Mouse (Mus musculus) midbrain, embryonic 11.5 days (tissue): Measurements from ENCODE around the gene Faf1. TPM values are rescaled to one million over a fixed set of nuclear protein-coding genes. Genes with fewer than 3 reads are reported as not detected.

ENCODE experiments used
- ATAC-seq: fragments of 200-750 bp; cut with Nextera tagmentation; 2 replicates; pipeline ENCODE4 v1.8.0; 2017; ENCODE audit warnings: moderate TSS enrichment, moderate library complexity; ENCODE audit not compliant: low FRiP score
- DNase-seq: peaks from one replicate; pipeline ENCODE4 v3.0.0; 2015; ENCODE audit warnings: low spot score; ENCODE audit errors: missing footprints
- H3K27ac ChIP-seq: fragments of 300-500 bp; sonication (generic); 2 replicates; pipeline ENCODE4 v1.5.1; 2014; ENCODE audit warnings: low read depth, low read length
- H3K27me3 ChIP-seq: fragments of 300-500 bp; sonication (generic); 2 replicates; pipeline ENCODE4 v1.6.1; 2014; ENCODE audit warnings: mild to moderate bottlenecking, low read length, moderate library complexity, mixed read lengths; ENCODE audit not compliant: control insufficient read depth, insufficient read depth
- H3K36me3 ChIP-seq: fragments of 300-500 bp; sonication (generic); 2 replicates; pipeline ENCODE4 v1.6.1; 2014; ENCODE audit warnings: mild to moderate bottlenecking, low read length, moderate library complexity, mixed read lengths; ENCODE audit not compliant: control insufficient read depth, insufficient read depth
- H3K4me1 ChIP-seq: fragments of 300-500 bp; sonication (generic); 2 replicates; pipeline ENCODE4 v1.6.1; 2014; ENCODE audit warnings: low read length; ENCODE audit not compliant: control insufficient read depth, insufficient read depth
- H3K4me2 ChIP-seq: fragments of 300-500 bp; sonication (generic); 2 replicates; pipeline ENCODE4 v1.6.1; 2014; ENCODE audit warnings: mild to moderate bottlenecking, moderate library complexity
- H3K4me3 ChIP-seq: fragments of 300-500 bp; sonication (generic); 2 replicates; pipeline ENCODE4 v1.5.1; 2014; ENCODE audit warnings: low read depth, low read length
- H3K9ac ChIP-seq: fragments of 300-500 bp; sonication (generic); 2 replicates; pipeline ENCODE4 v1.6.1; 2014; ENCODE audit warnings: low read length
- H3K9me3 ChIP-seq: fragments of 300-500 bp; sonication (generic); 2 replicates; pipeline ENCODE4 v1.6.1; 2016; ENCODE audit warnings: low read length; ENCODE audit not compliant: control insufficient read depth
- WGBS: fragments of 180-500 bp; shearing (Covaris S2); extraction: QIAGEN DNeasy Blood & Tissue Kit; methylation state at CpG from one replicate; pipeline ENCODE4 v1.1.7; 2014; 5-methylcytosine and 5-hydroxymethylcytosine counted together
- polyA plus RNA-seq: library from polyadenylated mRNA; unstranded; fragments of >200 nt; fragmentation: Nextera tagmentation; extraction: Ambion mirVana; gene quantifications from 2 replicates; pipeline ENCODE4 v1.2.1, GENCODE M21; 2014

Gene Faf1
- polyA plus RNA-seq, 1 experiment from 2014 or later = 42.4 TPM

- Histone ChIP-seq H3K36me3 (no peaks in the 10 kb centered on the region), H3K4me1 (peaks cover 11% of the 10 kb centered on the region), H3K9ac (no peak overlapping the region), H3K27ac (no peak overlapping the region), H3K4me3 (no peak overlapping the region), H3K27me3 (peaks cover 88% of the 10 kb centered on the region), H3K9me3 (no peaks in the 10 kb centered on the region), H3K4me2 (no peak overlapping the region)
- under 1% methylated on average over 9 of the region's 9 CpGs for WGBS
- DNase-seq (peak; percentile 94), ATAC-seq (no peak)
Measured at GRCm38 (mm10) chr4:109986301-109986700, 309.9 kb downstream of the Faf1 start.

- Histone ChIP-seq H3K27ac (no peak overlapping the region), H3K27me3 (peaks cover 85% of the 10 kb centered on the region), H3K4me3 (no peak overlapping the region), H3K4me1 (peaks cover 9% of the 10 kb centered on the region), H3K9me3 (no peaks in the 10 kb centered on the region), H3K4me2 (no peak overlapping the region), H3K36me3 (no peaks in the 10 kb centered on the region), H3K9ac (no peak overlapping the region)
- 2% methylated on average over 13 of the region's 13 CpGs for WGBS
- ATAC-seq = no peak
- peak; percentile 92 for DNase-seq
Measured at GRCm38 (mm10) chr4:109986748-109987355, 310.5 kb downstream of the Faf1 start.

GRCm38 (mm10) chr4:109987560-109988362 is 311.4 kb downstream of the Faf1 start:
- ATAC-seq = no peak; the same call in 1 of the 2 replicates
- Histone ChIP-seq H3K9me3 (no peaks in the 10 kb centered on the region), H3K27me3 (peaks cover 76% of the 10 kb centered on the region), H3K4me1 (peaks cover under 1% of the 10 kb centered on the region), H3K4me2 (no peak overlapping the region), H3K27ac (no peak overlapping the region), H3K4me3 (no peak overlapping the region), H3K36me3 (no peaks in the 10 kb centered on the region), H3K9ac (no peak overlapping the region)
- peak; percentile 95 for DNase-seq
- 2% methylated on average over 20 of the region's 20 CpGs for WGBS

- Histone ChIP-seq H3K27me3 (peaks cover 72% of the 10 kb centered on the region), H3K4me2 (no peak overlapping the region), H3K9ac (no peak overlapping the region), H3K36me3 (no peaks in the 10 kb centered on the region), H3K9me3 (no peaks in the 10 kb centered on the region), H3K27ac (no peak overlapping the region), H3K4me1 (no peaks in the 10 kb centered on the region; the same call in 1 of the 2 replicates), H3K4me3 (no peak overlapping the region)
- ATAC-seq (no peak), DNase-seq (peak; percentile 82)
- WGBS = 8% methylated on average over 5 of the region's 5 CpGs
Measured at GRCm38 (mm10) chr4:109988411-109988810, 312.0 kb downstream of the Faf1 start.

GRCm38 (mm10) chr4:109989213-109989612 is 312.8 kb downstream of the Faf1 start:
- H3K4me2 ChIP-seq = no peak overlapping the region
- no peak overlapping the region for H3K9ac ChIP-seq
- H3K9me3 ChIP-seq = no peaks in the 10 kb centered on the region
- H3K4me1 ChIP-seq = no peaks in the 10 kb centered on the region
- H3K36me3 ChIP-seq = no peaks in the 10 kb centered on the region
- H3K27me3 ChIP-seq = peaks cover 64% of the 10 kb centered on the region
- 39% methylated on average over 6 of the region's 6 CpGs for WGBS
- ATAC-seq (no peak), DNase-seq (peak; percentile 81)
- no peak overlapping the region for H3K4me3 ChIP-seq
- no peak overlapping the region for H3K27ac ChIP-seq

GRCm38 (mm10) chr4:110006044-110006443 is 329.7 kb downstream of the Faf1 start:
- Histone ChIP-seq H3K4me2 (no peak overlapping the region), H3K9ac (no peak overlapping the region), H3K9me3 (no peaks in the 10 kb centered on the region), H3K36me3 (no peaks in the 10 kb centered on the region), H3K4me1 (no peaks in the 10 kb centered on the region), H3K27me3 (no peaks in the 10 kb centered on the region), H3K27ac (no peak overlapping the region), H3K4me3 (no peak overlapping the region)
- 93% methylated on average over 1 of the region's 1 CpGs for WGBS
- ATAC-seq (no peak), DNase-seq (peak; percentile 56)

Other genes with a start within 250 kb of the Faf1 start
- gene Rnf11, start 191.9 kb upstream of the Faf1 start, polyA plus RNA-seq = 54.9 and 61.2 TPM in 2 replicates
- not detected in 2 replicates for gene 4930522H14Rik, start 145.3 kb upstream of the Faf1 start, polyA plus RNA-seq
- gene Cdkn2c, start 9.4 kb upstream of the Faf1 start, polyA plus RNA-seq = 7.4 and 8.9 TPM in 2 replicates